Mouse (Mus musculus): ENCODE measurements at regions not wholly inside any gene's neighbourhood (a gene's known extent, or its start where the extent isn't known, plus 50 kb on each side); places are given as distances from the start of the nearest gene placed in this dataset.

DNA sequence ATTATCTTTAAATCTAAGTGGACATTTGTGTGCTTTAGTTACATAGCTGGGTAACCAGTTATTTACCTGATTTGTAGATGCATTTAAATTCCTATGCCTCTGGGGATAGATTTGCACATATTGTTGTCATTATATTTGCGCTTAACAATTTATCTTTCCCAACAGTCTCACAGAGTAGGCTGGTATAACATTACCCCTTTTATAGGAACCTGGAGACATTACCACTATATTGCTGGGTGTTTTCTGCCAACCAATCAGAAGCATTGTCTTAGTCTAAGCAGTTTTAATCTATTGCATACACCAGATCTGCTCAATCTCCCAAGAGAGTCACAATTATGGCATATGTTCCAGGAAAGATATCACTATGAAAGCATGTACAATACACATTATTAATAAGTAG is 149.8 kb downstream of the Rbm43 start:
- TF ChIP-seq CTCF (IDR thresholded peaks at IDR 0.05; ENCODE audit: insufficient read depth, low read depth, low read length) (no peak), POLR2A (IDR thresholded peaks at IDR 0.05; ENCODE audit: insufficient read depth, low read depth, low read length) (no peak)

Measured in olfactory bulb, adult 2 months (tissue).